Mouse (Mus musculus): ENCODE measurements around the gene Nek4. TPM values are rescaled to one million over a fixed set of nuclear protein-coding genes. Genes with fewer than 3 reads are reported as not detected.

Gene Nek4
- polyA plus RNA-seq (2017; shearing (Covaris generic)): 6.8 TPM

DNA sequence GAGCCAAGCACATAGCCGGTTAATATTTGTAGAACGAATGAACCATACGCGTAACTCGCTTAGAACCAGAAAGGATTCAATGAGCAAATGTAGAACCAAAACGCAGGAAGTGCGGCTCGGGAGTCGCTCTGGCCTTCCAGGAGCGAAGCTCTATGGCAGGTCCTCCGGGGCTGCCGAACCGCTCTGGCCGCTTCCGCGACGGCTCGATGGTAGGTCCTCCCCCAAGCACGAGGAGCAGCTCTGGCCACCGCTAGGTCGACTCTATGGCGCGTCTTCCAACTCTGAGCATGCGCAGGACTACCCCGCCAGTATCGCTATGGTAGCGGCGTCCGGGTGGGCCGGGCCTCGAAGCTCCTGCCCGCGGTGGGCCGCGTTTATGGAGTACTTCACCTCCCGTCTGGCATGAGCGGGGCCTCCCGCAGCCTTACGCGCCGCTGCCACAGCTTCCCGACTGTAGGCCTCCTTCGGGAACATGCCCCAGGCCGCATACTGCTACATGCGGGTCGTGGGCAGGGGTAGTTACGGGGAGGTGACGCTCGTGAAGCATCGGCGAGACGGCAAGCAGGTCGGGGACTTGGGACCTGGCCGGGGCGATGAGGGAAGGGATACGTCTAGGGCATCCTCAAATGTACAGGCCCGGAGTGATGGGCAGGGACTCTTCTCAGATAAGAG is at the start of gene Nek4:
Gene Nek4, plus strand, starts transcription at position 224 of the 672 bp plus-strand sequence.

DNA sequence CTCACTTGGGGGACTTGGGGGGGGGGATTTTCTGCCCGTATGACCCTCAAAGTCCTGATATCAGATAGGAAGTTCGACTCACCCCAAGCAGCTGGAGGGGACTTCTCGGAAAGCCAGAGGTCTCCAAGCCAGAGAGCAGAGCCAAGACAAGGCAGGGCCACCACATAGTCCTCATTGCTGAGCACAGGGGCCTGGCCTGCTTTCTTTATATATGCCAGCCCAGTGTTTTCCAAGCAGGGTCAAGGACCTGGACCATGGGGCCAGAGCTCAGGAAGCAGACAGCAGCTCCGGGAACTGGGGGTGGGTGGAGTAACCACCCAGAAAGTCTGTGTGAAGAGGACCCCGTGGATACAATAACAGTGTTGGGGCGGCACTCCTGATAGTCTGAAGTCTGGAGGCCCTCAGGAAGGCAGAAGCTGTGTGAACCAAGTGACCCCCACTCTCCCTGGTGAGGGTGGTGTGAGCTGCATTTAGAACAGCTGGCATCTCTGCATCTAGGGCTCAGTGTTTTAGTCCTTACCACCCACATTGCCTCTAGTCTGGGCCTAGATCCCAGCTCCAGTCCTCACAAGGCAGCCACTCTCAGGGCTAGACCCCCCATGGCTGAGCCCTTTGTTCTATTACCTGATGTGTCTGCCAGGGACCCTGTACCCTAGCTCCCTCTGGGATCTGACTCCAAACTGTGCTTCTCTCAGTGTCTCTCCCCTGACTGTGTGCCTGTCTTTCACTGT is 27.6 kb upstream of the Nek4 start, which contains the start of gene Itih3:
Gene Itih3, minus strand, starts transcription at position 386 of the 731 bp plus-strand sequence.

DNA sequence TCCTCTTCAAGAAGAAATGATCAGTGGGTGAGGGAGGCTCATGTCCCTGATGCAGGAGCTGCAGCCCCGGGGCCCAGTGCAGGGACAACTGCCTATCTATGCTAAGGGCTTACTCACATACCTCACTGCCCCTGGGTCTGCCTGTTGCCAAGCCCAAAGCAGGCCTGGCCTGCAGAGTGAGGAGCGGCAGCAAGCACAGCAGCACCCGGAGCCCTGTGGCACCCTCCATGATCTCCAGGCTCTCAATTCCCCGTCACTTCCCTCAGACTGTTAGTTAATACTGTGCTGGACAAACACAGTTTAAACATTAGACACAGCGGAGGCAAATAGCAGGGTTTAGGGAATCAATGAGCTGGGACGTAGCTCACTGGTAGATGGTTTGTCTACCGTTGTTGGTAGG is 8.1 kb upstream of the Nek4 start, which contains the start of gene Itih1:
Gene Itih1, minus strand, starts transcription at position 252 of the 400 bp plus-strand sequence.

DNA sequence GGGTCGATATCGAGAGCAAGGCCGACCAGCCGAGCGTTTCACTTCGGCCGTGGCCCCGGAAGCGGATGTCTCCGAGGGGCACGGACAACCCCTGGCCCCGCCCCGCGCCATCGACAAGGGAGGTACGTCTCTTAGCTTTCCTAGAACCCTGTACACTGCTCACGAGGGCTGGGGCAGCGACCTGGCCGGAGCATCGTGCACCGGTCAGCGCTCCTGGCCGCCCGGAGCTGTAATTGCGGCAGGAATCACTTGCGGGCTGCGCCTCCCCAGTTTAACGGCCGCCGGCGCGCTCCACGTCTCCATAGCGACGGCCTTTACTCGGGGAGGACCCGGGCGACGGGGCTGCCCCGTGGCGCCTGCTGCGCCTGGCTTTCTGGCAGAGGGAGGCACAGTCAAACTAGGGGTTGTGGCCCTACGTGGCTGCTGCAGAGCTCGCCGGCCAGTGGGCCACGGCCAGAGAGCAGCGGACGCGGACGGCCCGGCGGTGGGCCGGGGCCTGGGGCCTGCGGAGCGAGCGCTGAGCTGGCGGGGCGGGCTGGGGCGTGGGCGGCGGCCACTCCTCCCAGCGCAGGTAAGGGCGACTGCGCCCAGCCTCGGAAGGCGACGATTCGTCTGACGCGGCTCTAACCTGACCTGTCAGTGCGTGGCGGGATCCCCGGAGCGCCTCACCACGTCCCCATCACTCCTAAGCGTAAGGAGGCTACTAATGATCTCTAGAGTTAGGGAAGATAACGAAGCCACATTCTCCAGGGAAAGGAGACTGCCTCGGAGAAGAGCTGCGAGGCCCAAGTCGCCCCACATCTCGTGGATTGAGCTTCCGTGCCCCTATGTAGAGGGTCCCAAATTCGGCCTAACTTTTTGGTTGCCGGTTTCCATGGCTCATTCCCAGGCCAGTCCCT is 50.4 kb downstream of the Nek4 start, which contains the start of the genes Glt8d1 and Spcs1:
Gene Glt8d1, plus strand, starts transcription at position 94 of the 899 bp plus-strand sequence.
Gene Spcs1, minus strand, starts transcription at position 366 of the 899 bp plus-strand sequence.

GRCm38 (mm10) chr14:31018860-31019291 is 67.7 kb downstream of the Nek4 start, which contains the start of the genes Pbrm1 and Gnl3:
TSS of gene Pbrm1 (plus strand) at chr14:31019138.
TSS of gene Gnl3 (minus strand) at chr14:31019152.

Other genes starting within 250 kb of the Nek4 start
- gene Sfmbt1, start 236.5 kb upstream of the Nek4 start, polyA plus RNA-seq (2017; shearing (Covaris generic)): 15.8 TPM
- gene Tmem110, start 125.8 kb upstream of the Nek4 start, polyA plus RNA-seq (2017; shearing (Covaris generic)): 17.5 TPM
- gene Mustn1, start 72.2 kb upstream of the Nek4 start, polyA plus RNA-seq (2017; shearing (Covaris generic)): 0.41 TPM
- gene Itih4, start 64.9 kb upstream of the Nek4 start, polyA plus RNA-seq (2017; shearing (Covaris generic)): not detected
- not detected for gene Itih3, start 27.6 kb upstream of the Nek4 start, polyA plus RNA-seq (2017; shearing (Covaris generic))
- gene Itih1, start 8.1 kb upstream of the Nek4 start, polyA plus RNA-seq (2017; shearing (Covaris generic)): not detected
- gene Glt8d1, start 50.0 kb downstream of the Nek4 start, polyA plus RNA-seq (2017; shearing (Covaris generic)): 7.8 TPM
- gene Spcs1, start 50.3 kb downstream of the Nek4 start, polyA plus RNA-seq (2017; shearing (Covaris generic)): 155 TPM
- gene Pbrm1, start 67.8 kb downstream of the Nek4 start, polyA plus RNA-seq (2017; shearing (Covaris generic)): 143 TPM
- 118 TPM for gene Gnl3, start 67.8 kb downstream of the Nek4 start, polyA plus RNA-seq (2017; shearing (Covaris generic))
- 55.9 TPM for gene Smim4, start 177.6 kb downstream of the Nek4 start, polyA plus RNA-seq (2017; shearing (Covaris generic))
- not detected for gene Nt5dc2, start 179.7 kb downstream of the Nek4 start, polyA plus RNA-seq (2017; shearing (Covaris generic))
- gene Stab1, start 217.3 kb downstream of the Nek4 start, polyA plus RNA-seq (2017; shearing (Covaris generic)): not detected